Mouse (Mus musculus) stomach, postnatal 0 days (tissue): Measurements from ENCODE around the gene Nelfe. TPM values are rescaled to one million over a fixed set of nuclear protein-coding genes. Genes with fewer than 3 reads are reported as not detected.
A peak's percentile ranks its signal among the peaks of the same experiment; 100 is the strongest.

Source experiments
- ATAC-seq: fragments of 200-750 bp; cut with Nextera tagmentation; 2 replicates; pipeline ENCODE4 v1.8.0; 2017; ENCODE audit not compliant: low FRiP score, low TSS enrichment
- DNase-seq: peaks from one replicate; pipeline ENCODE4 v3.0.0-alpha.2; 2016; ENCODE audit warnings: low spot score
- H3K27ac ChIP-seq: fragments of 300-500 bp; sonication (generic); replicated peaks from 2 replicates; pipeline ENCODE4 v1.5.1; 2014; ENCODE audit warnings: mild to moderate bottlenecking, control low read depth
- H3K27me3 ChIP-seq: fragments of 300-500 bp; sonication (generic); 2 replicates; pipeline ENCODE4 v1.6.1; 2014; ENCODE audit warnings: low read length; ENCODE audit not compliant: control insufficient read depth, insufficient read depth
- H3K36me3 ChIP-seq: fragments of 300-500 bp; sonication (generic); 2 replicates; pipeline ENCODE4 v1.6.1; 2014; ENCODE audit warnings: low read length, mixed read lengths; ENCODE audit not compliant: control insufficient read depth, insufficient read depth
- H3K4me1 ChIP-seq: fragments of 300-500 bp; sonication (generic); replicated peaks from 2 replicates; pipeline ENCODE4 v1.6.1; 2014; ENCODE audit warnings: antibody characterized with exemption; ENCODE audit not compliant: control insufficient read depth, insufficient read depth
- H3K4me2 ChIP-seq: fragments of 300-500 bp; sonication (generic); replicated peaks from 2 replicates; pipeline ENCODE4 v1.6.1; 2014; ENCODE audit warnings: low read depth, mild to moderate bottlenecking, control low read depth, moderate library complexity
- H3K4me3 ChIP-seq: fragments of 300-500 bp; sonication (generic); 2 replicates; pipeline ENCODE4 v1.5.1; 2014; ENCODE audit warnings: low read depth, low read length, control low read depth
- H3K9ac ChIP-seq: fragments of 300-500 bp; sonication (generic); 2 replicates; pipeline ENCODE4 v1.6.1; 2014; ENCODE audit warnings: mild to moderate bottlenecking, low read length, control low read depth, mixed read lengths
- H3K9me3 ChIP-seq: fragments of 300-500 bp; sonication (generic); 2 replicates; pipeline ENCODE4 v1.6.1; 2016; ENCODE audit warnings: low read length; ENCODE audit not compliant: control insufficient read depth
- CTCF ChIP-seq: IDR thresholded peaks from 2 replicates; pipeline ENCODE4 v1.5.1; 2016; ENCODE audit warnings: antibody characterized with exemption, low read depth, mild to moderate bottlenecking, moderate library complexity
- EP300 ChIP-seq: optimal IDR thresholded peaks from 2 replicates; pipeline ENCODE3; 2016; ENCODE audit warnings: antibody characterized with exemption
- WGBS: fragments of 180-500 bp; shearing (Covaris S2); extraction: QIAGEN DNeasy Blood & Tissue Kit; methylation state at CpG from one replicate; pipeline ENCODE4 v1.1.7; 2014; 5-methylcytosine and 5-hydroxymethylcytosine counted together
- polyA plus RNA-seq: library from polyadenylated mRNA; unstranded; fragments of >200 nt; fragmentation: Nextera tagmentation; extraction: Ambion mirVana; gene quantifications from 2 replicates; pipeline ENCODE4 v1.2.1, GENCODE M21; 2015

Gene Nelfe
- polyA plus RNA-seq, 1 experiment from 2014 or later, result 50.0 TPM

- H3K4me3 ChIP-seq, result no peak overlapping the region
Measured at GRCm38 (mm10) chr17:34838785-34839184, 11.4 kb upstream of the Nelfe start.

GRCm38 (mm10) chr17:34840736-34841307 lies 9.4 kb upstream of the Nelfe start:
- Histone ChIP-seq H3K4me1 (0 out of 2 replicates have a peak, but pooled peaks cover 5% of the 10 kb centered on the region), H3K27me3 (no peaks in the 10 kb centered on the region), H3K4me2 (no peak overlapping the region), H3K9ac (no peak overlapping the region), H3K27ac (no peak overlapping the region), H3K36me3 (peaks cover 20% of the 10 kb centered on the region), H3K9me3 (no peaks in the 10 kb centered on the region), H3K4me3 (no peak overlapping the region)
- ATAC-seq (no peak), DNase-seq (no peak)
- TF ChIP-seq CTCF (no peak), EP300 (no peak)
- 81% methylated on average over 6 of the region's 6 CpGs for WGBS

More at GRCm38 (mm10) chr17:34838785-34839184, 11.4 kb upstream of the Nelfe start:
- Histone ChIP-seq H3K9me3 (no peaks in the 10 kb centered on the region), H3K27ac (no peak overlapping the region), H3K36me3 (peaks cover 15% of the 10 kb centered on the region), H3K4me2 (no peak overlapping the region), H3K27me3 (no peaks in the 10 kb centered on the region), H3K9ac (no peak overlapping the region), H3K4me1 (0 out of 2 replicates have a peak, but pooled peaks cover 5% of the 10 kb centered on the region)
- WGBS, result 86% methylated on average over 7 of the region's 7 CpGs
- TF ChIP-seq EP300 (no peak), CTCF (no peak)
- no peak for DNase-seq
- no peak for ATAC-seq

GRCm38 (mm10) chr17:34844884-34845283 lies 5.3 kb upstream of the Nelfe start:
- DNase-seq (no peak), ATAC-seq (no peak)
- H3K4me3 ChIP-seq, result no peak overlapping the region
- no peaks in the 10 kb centered on the region for H3K4me1 ChIP-seq
- no peak overlapping the region for H3K9ac ChIP-seq
- WGBS, result 92% methylated on average over 12 of the region's 13 CpGs
- TF ChIP-seq EP300, result no peak
- H3K27me3 ChIP-seq, result no peaks in the 10 kb centered on the region
- H3K4me2 ChIP-seq, result no peak overlapping the region
- no peaks in the 10 kb centered on the region for H3K9me3 ChIP-seq
- H3K36me3 ChIP-seq, result peaks cover 20% of the 10 kb centered on the region
- H3K27ac ChIP-seq, result no peak overlapping the region

- WGBS, result 92% methylated on average over 6 of the region's 6 CpGs
- no peak overlapping the region for H3K4me2 ChIP-seq
- TF ChIP-seq CTCF, result no peak
- TF ChIP-seq EP300, result no peak
- H3K27ac ChIP-seq, result no peak overlapping the region
- H3K4me1 ChIP-seq, result 0 out of 2 replicates have a peak, but pooled peaks cover 2% of the 10 kb centered on the region
- DNase-seq (no peak), ATAC-seq (no peak)
- no peak overlapping the region for H3K9ac ChIP-seq
- H3K4me3 ChIP-seq, result no peak overlapping the region
- peaks cover 9% of the 10 kb centered on the region for H3K36me3 ChIP-seq
- no peaks in the 10 kb centered on the region for H3K9me3 ChIP-seq
- no peaks in the 10 kb centered on the region for H3K27me3 ChIP-seq
Measured at GRCm38 (mm10) chr17:34847192-34847591, 3.0 kb upstream of the Nelfe start.

GRCm38 (mm10) chr17:34847615-34848014 lies 2.6 kb upstream of the Nelfe start:
- Histone ChIP-seq H3K9me3 (no peaks in the 10 kb centered on the region), H3K4me1 (0 out of 2 replicates have a peak, but pooled peaks cover 2% of the 10 kb centered on the region), H3K27ac (no peak overlapping the region), H3K4me2 (no peak overlapping the region), H3K27me3 (no peaks in the 10 kb centered on the region), H3K36me3 (peaks cover 11% of the 10 kb centered on the region), H3K9ac (no peak overlapping the region), H3K4me3 (no peak overlapping the region)
- no peak for ATAC-seq
- no peak for DNase-seq
- TF ChIP-seq EP300 (no peak), CTCF (no peak)
- 94% methylated on average over 7 of the region's 7 CpGs for WGBS

- DNase-seq, result no peak
- Histone ChIP-seq H3K36me3 (peaks cover 18% of the 10 kb centered on the region; the same call in 1 of the 2 replicates), H3K9ac (peak overlapping the region; percentile 85), H3K9me3 (no peaks in the 10 kb centered on the region), H3K4me2 (peak overlapping the region; percentile 98), H3K4me1 (0 out of 2 replicates have a peak, but pooled peaks cover 2% of the 10 kb centered on the region), H3K27ac (peak overlapping the region; percentile 73), H3K27me3 (no peaks in the 10 kb centered on the region), H3K4me3 (peak overlapping the region; percentile 87)
- TF ChIP-seq CTCF, result no peak
- TF ChIP-seq EP300, result no peak
- WGBS, result under 1% methylated on average over 25 of the region's 25 CpGs
- ATAC-seq, result peak; percentile 7; the same call in 1 of the 2 replicates
Measured at GRCm38 (mm10) chr17:34850517-34851125, 430 bp downstream of the Nelfe start.
